Mouse (Mus musculus): ENCODE measurements at regions not wholly inside any gene's neighbourhood (a gene's known extent, or its start where the extent isn't known, plus 50 kb on each side); places are given as distances from the start of the nearest gene placed in this dataset.
"Not testable (repeated sequence)": the region's sequence is repeated elsewhere in the genome, so short reads cannot be mapped to it uniquely, and the experiment has no call there.

GRCm38 (mm10) chr5:105358902-105359301 lies 56.7 kb upstream of the Lrrc8b start:
- no peak for ATAC-seq (replicated peaks; ENCODE audit: low read depth, poor library complexity, severe bottlenecking)

GRCm38 (mm10) chr5:105356393-105356792 lies 59.2 kb upstream of the Lrrc8b start:
- ATAC-seq (replicated peaks; ENCODE audit: low read depth, poor library complexity, severe bottlenecking) = peak; percentile 92

GRCm38 (mm10) chr5:105354041-105354440 lies 60.5 kb upstream of the Gbp6 start:
- no peak for ATAC-seq (replicated peaks; ENCODE audit: low read depth, poor library complexity, severe bottlenecking)

- ATAC-seq (replicated peaks; ENCODE audit: low read depth, poor library complexity, severe bottlenecking) = no peak
Measured at GRCm38 (mm10) chr5:105346463-105346862, 53.0 kb upstream of the Gbp6 start.

- ATAC-seq (replicated peaks; ENCODE audit: low read depth, poor library complexity, severe bottlenecking) = not testable (repeated sequence)
Measured at GRCm38 (mm10) chr5:105345953-105346352, 52.5 kb upstream of the Gbp6 start.

GRCm38 (mm10) chr5:105344808-105345732 lies 51.6 kb upstream of the Gbp6 start:
- peak; percentile 75 for ATAC-seq (replicated peaks; ENCODE audit: low read depth, poor library complexity, severe bottlenecking)

- ATAC-seq (replicated peaks; ENCODE audit: low read depth, poor library complexity, severe bottlenecking) = peak; percentile 85
Measured at GRCm38 (mm10) chr5:105343816-105344215, 50.3 kb upstream of the Gbp6 start.
